Mouse (Mus musculus): ENCODE data around the gene Ibtk.

Gene Ibtk

GRCm38 (mm10) chr9:85707302-85707701, 41.8 kb downstream of the Ibtk start:
- peak; percentile 27 for DNase-seq (ENCODE audit: low read depth, low spot score)

- DNase-seq (ENCODE audit: low read depth, low spot score), result no peak
Measured at GRCm38 (mm10) chr9:85701981-85702380, 47.2 kb downstream of the Ibtk start.

- peak; percentile 32 for DNase-seq (ENCODE audit: low read depth, low spot score)
Measured at GRCm38 (mm10) chr9:85695606-85696005, 53.5 kb downstream of the Ibtk start.

GRCm38 (mm10) chr9:85693231-85694116, 55.7 kb downstream of the Ibtk start:
- peak; percentile 73 for DNase-seq (ENCODE audit: low read depth, low spot score)

GRCm38 (mm10) chr9:85685010-85685409, 64.1 kb downstream of the Ibtk start:
- peak; percentile 12 for DNase-seq (ENCODE audit: low read depth, low spot score)

GRCm38 (mm10) chr9:85675131-85675905, 73.8 kb downstream of the Ibtk start:
- peak; percentile 64 for DNase-seq (ENCODE audit: low read depth, low spot score)

- peak; percentile 81 for DNase-seq (ENCODE audit: low read depth, low spot score)
Measured at GRCm38 (mm10) chr9:85673907-85674481, 75.1 kb downstream of the Ibtk start.

- DNase-seq (ENCODE audit: low read depth, low spot score), result no peak
Measured at GRCm38 (mm10) chr9:85671582-85672331, 77.4 kb downstream of the Ibtk start.

- DNase-seq (ENCODE audit: low read depth, low spot score), result peak; percentile 70
Measured at GRCm38 (mm10) chr9:85664316-85664715, 84.8 kb downstream of the Ibtk start.

GRCm38 (mm10) chr9:85663810-85664209, 85.3 kb downstream of the Ibtk start:
- no peak for DNase-seq (ENCODE audit: low read depth, low spot score)

GRCm38 (mm10) chr9:85663091-85663490, 86.0 kb downstream of the Ibtk start:
- DNase-seq (ENCODE audit: low read depth, low spot score), result no peak

- DNase-seq (ENCODE audit: low read depth, low spot score), result no peak
Measured at GRCm38 (mm10) chr9:85653401-85653800, 95.7 kb downstream of the Ibtk start.

GRCm38 (mm10) chr9:85638276-85638675, 110.9 kb downstream of the Ibtk start:
- no peak for DNase-seq (ENCODE audit: low read depth, low spot score)
